Mouse (Mus musculus): ENCODE measurements around the gene Rhd.

Gene Rhd

GRCm38 (mm10) chr4:134856501-134856900, 7.8 kb upstream of the Rhd start:
- DNase-seq (ENCODE audit: low read depth, low spot score) = no peak

- DNase-seq (ENCODE audit: low read depth, low spot score) = no peak
Observed at GRCm38 (mm10) chr4:134858494-134858893, 5.8 kb upstream of the Rhd start.

GRCm38 (mm10) chr4:134861884-134862283, 2.5 kb upstream of the Rhd start:
- no peak for DNase-seq (ENCODE audit: low read depth, low spot score)

GRCm38 (mm10) chr4:134862996-134863395, 1.3 kb upstream of the Rhd start:
- no peak for DNase-seq (ENCODE audit: low read depth, low spot score)

- DNase-seq (ENCODE audit: low read depth, low spot score) = no peak
Observed at GRCm38 (mm10) chr4:134865340-134865739, 1.0 kb downstream of the Rhd start.

- no peak for DNase-seq (ENCODE audit: low read depth, low spot score)
Observed at GRCm38 (mm10) chr4:134865789-134866188, 1.5 kb downstream of the Rhd start.

GRCm38 (mm10) chr4:134867213-134867612, 2.9 kb downstream of the Rhd start:
- DNase-seq (ENCODE audit: low read depth, low spot score) = no peak

GRCm38 (mm10) chr4:134867661-134868060, 3.3 kb downstream of the Rhd start:
- no peak for DNase-seq (ENCODE audit: low read depth, low spot score)

GRCm38 (mm10) chr4:134868065-134868464, 3.7 kb downstream of the Rhd start:
- DNase-seq (ENCODE audit: low read depth, low spot score) = no peak

GRCm38 (mm10) chr4:134868490-134868889, 4.2 kb downstream of the Rhd start:
- no peak for DNase-seq (ENCODE audit: low read depth, low spot score)

- DNase-seq (ENCODE audit: low read depth, low spot score) = no peak
Observed at GRCm38 (mm10) chr4:134869068-134869730, 4.9 kb downstream of the Rhd start.

GRCm38 (mm10) chr4:134869815-134870375, 5.6 kb downstream of the Rhd start:
- DNase-seq (ENCODE audit: low read depth, low spot score) = no peak

- no peak for DNase-seq (ENCODE audit: low read depth, low spot score)
Observed at GRCm38 (mm10) chr4:134871477-134871876, 7.1 kb downstream of the Rhd start.

- DNase-seq (ENCODE audit: low read depth, low spot score) = no peak
Observed at GRCm38 (mm10) chr4:134871950-134872349, 7.6 kb downstream of the Rhd start.

- DNase-seq (ENCODE audit: low read depth, low spot score) = no peak
Observed at GRCm38 (mm10) chr4:134876171-134876570, 11.8 kb downstream of the Rhd start.

GRCm38 (mm10) chr4:134879410-134879981, 15.2 kb downstream of the Rhd start:
- peak; percentile 57 for DNase-seq (ENCODE audit: low read depth, low spot score)

- DNase-seq (ENCODE audit: low read depth, low spot score) = no peak
Observed at GRCm38 (mm10) chr4:134880041-134880440, 15.7 kb downstream of the Rhd start.

GRCm38 (mm10) chr4:134883266-134883665, 18.9 kb downstream of the Rhd start:
- peak; percentile 29 for DNase-seq (ENCODE audit: low read depth, low spot score)

GRCm38 (mm10) chr4:134883808-134884207, 19.5 kb downstream of the Rhd start:
- DNase-seq (ENCODE audit: low read depth, low spot score) = no peak

GRCm38 (mm10) chr4:134884364-134884763, 20.0 kb downstream of the Rhd start:
- DNase-seq (ENCODE audit: low read depth, low spot score) = no peak

- no peak for DNase-seq (ENCODE audit: low read depth, low spot score)
Observed at GRCm38 (mm10) chr4:134892096-134892495, 27.8 kb downstream of the Rhd start.

- no peak for DNase-seq (ENCODE audit: low read depth, low spot score)
Observed at GRCm38 (mm10) chr4:134897256-134897655, 32.9 kb downstream of the Rhd start.

- no peak for DNase-seq (ENCODE audit: low read depth, low spot score)
Observed at GRCm38 (mm10) chr4:134901126-134901525, 36.8 kb downstream of the Rhd start.

Data from retina, postnatal 7 days (tissue).